Mouse (Mus musculus) Muller cell, postnatal 12 days (primary cell): Measurements from ENCODE around the gene Adcy7.

Experiments used
- DNase-seq: peaks from one replicate; pipeline ENCODE4 v3.0.0-alpha.2; 2015; ENCODE audit errors: inconsistent ontology term

The Adcy7 gene

DNA sequence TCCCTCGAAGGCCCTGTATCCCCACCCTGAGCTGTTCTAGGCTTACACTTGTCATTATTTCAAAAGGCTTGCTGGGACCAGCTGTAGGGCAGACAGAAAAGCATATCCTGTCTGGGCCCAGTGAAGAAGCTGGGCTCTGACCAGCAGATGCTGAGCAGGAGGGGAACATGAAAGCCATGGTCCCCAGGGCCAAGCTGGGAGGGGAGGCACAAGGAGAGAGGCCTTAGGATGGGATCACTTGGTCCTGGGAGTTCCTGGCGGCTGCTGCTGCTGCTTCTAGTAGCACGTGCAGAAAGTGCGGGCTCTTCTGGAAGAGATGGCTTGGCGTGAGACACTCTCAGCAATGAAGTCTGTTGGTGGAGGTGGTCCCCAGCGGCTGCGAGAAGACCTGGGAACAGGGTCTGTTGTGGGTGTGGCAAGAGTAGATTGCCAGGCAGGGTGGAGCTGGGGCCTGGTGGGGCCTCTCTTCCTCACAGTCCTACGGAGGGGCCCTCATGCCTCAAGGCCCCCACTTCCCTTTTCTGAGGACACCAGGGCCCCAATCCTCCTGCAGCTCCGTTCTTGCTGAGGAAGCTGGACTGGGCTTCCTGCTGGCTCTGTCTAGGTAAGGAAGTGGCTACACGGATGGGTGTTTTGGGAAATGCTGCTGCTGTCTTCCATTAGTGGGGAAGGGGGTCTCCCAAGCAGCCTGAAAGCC is 27.9 kb downstream of the Adcy7 start:
- no peak for DNase-seq

- peak; percentile 36 for DNase-seq
Measured at GRCm38 (mm10) chr8:88301589-88302437, 29.6 kb downstream of the Adcy7 start.

DNA sequence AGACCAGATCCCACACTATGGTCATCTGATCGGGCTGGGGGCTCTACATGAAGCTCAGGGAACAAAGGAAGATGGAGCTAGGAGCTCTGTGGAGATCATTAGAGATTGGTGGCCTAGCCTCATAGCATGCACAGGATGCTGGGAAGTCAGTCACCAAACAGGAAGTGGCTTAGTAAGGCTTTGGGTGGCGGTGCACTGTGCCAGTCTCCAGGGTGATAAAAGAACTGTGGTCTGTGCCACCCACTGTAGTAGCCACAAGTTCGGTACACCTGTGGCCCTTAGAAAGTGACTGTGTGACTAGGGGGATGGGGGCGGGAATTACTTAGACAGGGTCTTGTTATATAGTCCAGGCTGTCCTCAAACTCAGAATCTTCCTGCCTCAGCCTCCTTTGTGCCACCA is 33.6 kb downstream of the Adcy7 start:
- DNase-seq, result no peak

GRCm38 (mm10) chr8:88306511-88306910 is 34.3 kb downstream of the Adcy7 start:
- DNase-seq, result no peak

- DNase-seq, result no peak
Measured at GRCm38 (mm10) chr8:88307736-88308135, 35.5 kb downstream of the Adcy7 start.

DNA sequence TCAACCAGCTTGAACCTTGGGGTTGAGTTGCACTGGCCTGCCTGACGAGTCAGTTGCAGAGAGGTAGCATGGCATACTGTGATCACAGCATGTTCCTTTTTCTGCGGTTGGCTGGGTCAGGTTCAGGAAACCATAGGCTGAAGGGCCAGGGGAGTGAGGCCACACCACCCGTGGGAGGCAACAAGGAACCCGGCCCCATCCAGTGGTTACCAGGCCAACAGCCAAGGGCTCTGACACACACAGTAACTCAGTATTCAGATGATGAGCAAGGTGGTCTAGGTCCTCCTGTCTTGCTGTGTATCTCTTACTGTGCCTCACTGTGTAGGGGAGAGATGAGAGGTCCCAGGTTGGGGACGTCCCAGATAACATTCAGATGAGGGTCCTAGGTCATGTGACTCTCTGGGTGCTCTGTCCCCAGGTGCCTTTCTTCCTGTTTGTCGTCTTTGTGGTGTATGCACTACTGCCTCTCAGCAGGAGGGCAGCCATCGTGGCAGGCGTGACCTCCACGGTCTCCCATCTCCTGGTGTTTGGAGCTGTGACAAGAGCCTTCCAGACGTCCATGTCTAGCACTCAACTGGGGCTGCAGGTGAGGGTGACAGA is 37.2 kb downstream of the Adcy7 start:
- DNase-seq, result no peak

- no peak for DNase-seq
Measured at GRCm38 (mm10) chr8:88309881-88310280, 37.7 kb downstream of the Adcy7 start.

DNA sequence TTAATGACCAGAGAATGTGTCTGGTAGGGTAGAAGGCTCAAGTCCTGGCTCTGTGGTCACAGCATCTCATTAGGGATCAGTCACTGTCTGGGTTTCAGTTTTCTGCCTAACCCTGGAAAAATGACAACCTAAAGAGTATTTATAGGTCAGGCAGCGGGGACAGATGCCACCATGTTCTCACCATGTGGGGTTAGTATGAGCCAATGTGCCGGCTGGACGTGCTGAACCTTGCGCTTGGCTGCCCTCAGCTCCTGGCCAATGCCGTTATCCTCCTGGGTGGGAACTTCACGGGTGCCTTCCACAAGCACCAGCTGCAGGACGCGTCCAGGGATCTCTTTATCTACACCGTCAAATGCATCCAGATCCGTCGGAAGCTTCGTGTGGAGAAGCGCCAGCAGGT is 38.1 kb downstream of the Adcy7 start:
- DNase-seq, result no peak

DNA sequence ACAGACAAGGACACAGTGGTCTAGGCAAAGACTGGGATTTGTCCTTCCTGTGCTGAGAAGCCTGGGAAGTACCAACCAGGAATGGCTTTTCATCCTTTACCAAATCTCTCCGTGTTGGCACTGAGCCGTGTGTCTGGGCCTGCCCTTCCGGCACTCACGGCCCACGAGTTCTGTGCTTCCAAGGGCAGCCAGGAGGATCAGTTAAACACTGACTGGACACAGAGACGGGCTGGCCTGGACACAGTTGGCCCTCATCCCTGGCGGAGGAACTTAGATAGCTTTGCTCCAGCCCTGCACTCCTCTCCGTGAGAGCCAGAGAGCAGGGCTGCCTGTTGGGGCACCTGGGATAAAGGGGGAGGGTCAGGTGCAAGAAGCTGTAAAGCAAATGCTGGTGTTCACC is 40.8 kb downstream of the Adcy7 start:
- DNase-seq, result peak; percentile 49

GRCm38 (mm10) chr8:88313991-88314390 is 41.8 kb downstream of the Adcy7 start:
- DNase-seq, result no peak

- no peak for DNase-seq
Measured at GRCm38 (mm10) chr8:88315302-88315701, 43.1 kb downstream of the Adcy7 start.

DNA sequence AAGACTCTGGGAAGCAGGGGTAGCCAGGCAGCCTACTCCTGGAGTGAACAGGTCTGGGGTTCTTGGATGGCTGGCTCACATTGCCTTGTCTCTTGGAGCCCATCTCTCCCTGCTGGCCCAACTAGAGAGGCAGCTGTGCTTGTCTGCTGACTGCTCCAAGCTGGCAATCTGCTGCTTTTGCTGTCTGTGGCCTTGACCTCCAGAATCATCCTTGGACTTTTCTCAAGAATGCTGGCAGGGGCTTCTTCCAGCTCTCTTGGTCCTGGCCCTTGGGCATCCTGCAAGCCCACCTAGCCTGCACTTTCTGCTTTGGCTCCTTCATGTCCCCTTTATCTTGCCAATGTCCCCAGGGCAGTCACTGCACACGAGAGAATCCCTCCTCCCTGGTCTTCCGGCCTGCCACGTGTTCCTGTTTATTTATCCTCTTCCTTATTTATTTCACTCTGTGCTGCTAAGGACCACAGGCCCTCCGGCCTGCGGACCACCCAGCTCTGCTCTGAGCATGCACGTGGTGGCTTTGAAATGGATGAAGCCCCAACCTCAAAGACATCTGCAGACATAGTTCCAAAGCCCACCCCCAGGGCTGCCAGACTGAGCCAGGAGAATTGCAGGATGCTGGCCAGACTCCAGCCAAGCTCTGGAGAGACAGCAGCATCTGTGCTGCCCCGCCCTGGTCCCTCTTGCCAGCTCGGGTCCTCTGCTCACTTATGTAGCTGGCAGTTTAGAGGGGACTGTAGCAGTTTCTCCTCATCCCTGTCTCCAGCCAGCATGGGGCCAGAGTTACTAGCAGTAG is 44.1 kb downstream of the Adcy7 start:
- peak; percentile 74 for DNase-seq

GRCm38 (mm10) chr8:88317341-88317740 is 45.1 kb downstream of the Adcy7 start:
- DNase-seq, result no peak

- no peak for DNase-seq
Measured at GRCm38 (mm10) chr8:88318151-88318550, 45.9 kb downstream of the Adcy7 start.

- DNase-seq, result no peak
Measured at GRCm38 (mm10) chr8:88320134-88320533, 47.9 kb downstream of the Adcy7 start.

GRCm38 (mm10) chr8:88321387-88321786 is 49.2 kb downstream of the Adcy7 start:
- no peak for DNase-seq

DNA sequence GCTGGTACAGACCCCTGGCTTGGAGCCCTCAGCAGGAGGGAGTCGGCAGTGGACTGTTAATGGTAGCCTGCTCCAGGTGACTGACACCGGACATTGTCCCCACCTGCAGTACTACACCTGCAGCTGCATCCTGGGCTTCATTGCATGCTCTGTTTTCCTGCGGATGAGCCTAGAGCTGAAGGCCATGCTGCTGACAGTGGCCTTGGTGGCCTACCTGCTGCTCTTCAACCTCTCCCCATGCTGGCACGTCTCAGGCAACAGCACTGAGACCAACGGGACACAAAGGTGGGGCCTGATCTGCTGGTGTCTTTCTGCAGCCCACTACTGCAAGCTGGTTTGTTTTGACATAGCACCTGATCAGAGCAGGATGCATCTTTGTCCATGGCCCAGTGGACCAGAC is 51.3 kb downstream of the Adcy7 start:
- DNase-seq, result no peak

DNA sequence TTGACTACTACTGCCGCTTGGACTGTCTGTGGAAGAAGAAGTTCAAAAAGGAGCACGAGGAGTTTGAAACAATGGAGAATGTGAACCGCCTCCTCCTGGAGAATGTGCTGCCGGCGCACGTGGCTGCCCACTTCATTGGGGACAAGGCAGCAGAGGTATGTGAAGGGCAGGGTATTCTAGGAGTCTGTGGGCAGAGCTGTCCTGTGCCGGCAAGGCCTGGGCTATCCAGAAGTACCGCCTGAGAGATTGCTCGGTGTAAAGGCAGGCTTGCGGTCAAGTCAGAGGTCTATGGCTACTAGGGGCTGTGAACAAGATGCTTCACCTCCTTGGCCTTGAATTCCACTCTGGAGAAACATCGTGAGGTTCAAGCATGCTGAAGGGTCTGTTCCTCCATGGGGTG is 52.6 kb downstream of the Adcy7 start:
- DNase-seq, result no peak

DNA sequence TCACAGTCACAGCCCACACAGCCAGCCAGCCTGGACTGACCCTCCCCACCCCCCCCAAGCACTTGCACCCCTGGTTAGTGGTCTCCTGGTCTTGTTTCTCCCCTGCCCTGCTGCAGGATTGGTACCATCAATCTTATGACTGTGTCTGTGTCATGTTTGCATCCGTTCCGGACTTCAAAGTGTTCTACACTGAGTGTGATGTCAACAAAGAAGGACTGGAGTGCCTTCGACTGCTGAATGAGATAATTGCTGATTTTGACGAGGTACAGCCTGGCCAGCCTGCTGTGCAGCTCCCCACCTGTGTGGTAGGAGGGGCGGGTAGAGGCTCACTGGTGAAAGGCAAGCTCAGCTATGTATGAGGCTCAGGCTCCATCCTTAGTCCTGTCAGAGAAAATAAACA is 53.0 kb downstream of the Adcy7 start:
- DNase-seq, result no peak

DNA sequence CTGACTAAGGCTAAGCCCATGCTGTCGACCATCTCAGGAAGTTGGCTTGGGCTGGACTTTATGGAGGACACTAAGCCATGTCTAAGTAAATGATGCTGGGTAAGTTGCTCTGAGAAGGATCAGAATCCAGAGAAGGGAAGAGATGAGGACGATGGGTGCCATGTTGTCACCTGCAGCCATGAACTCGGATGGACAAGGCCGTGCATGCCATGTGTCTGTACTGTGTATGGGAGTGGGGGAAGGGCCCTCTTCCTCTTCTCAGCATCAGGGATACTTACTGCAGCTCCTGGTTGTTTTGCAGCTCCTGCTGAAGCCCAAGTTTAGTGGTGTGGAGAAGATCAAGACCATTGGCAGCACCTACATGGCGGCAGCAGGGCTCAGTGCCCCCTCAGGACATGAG is 53.6 kb downstream of the Adcy7 start:
- no peak for DNase-seq

GRCm38 (mm10) chr8:88326328-88326727 is 54.1 kb downstream of the Adcy7 start:
- no peak for DNase-seq

GRCm38 (mm10) chr8:88328689-88329088 is 56.5 kb downstream of the Adcy7 start:
- no peak for DNase-seq
